Mouse (Mus musculus) layer of hippocampus, adult 2 months (tissue): Measurements from ENCODE around the gene Cyth4. TPM values are rescaled to one million over a fixed set of nuclear protein-coding genes. Genes with fewer than 3 reads are reported as not detected.

Source experiments
- DNase-seq, 2 experiments: peaks; one replicate each; pipeline ENCODE4 v3.0.0; 2022; ENCODE audit warnings: low spot score in 2 of 2
- H3K27ac ChIP-seq: fragments of 200-600 bp; 2 replicates; pipeline ENCODE4 v1.8.1; 2022
- H3K4me3 ChIP-seq: fragments of 200-600 bp; 2 replicates; pipeline ENCODE4 v1.8.1; 2022; ENCODE audit warnings: mild to moderate bottlenecking
- CTCF ChIP-seq: fragments of 200-600 bp; conservative IDR thresholded peaks from 2 replicates; pipeline ENCODE4 v1.8.1; 2022; ENCODE audit warnings: antibody characterized with exemption, mild to moderate bottlenecking, moderate library complexity
- total RNA-seq, 2 experiments: library from RNA; stranded (reverse); gene quantifications; 2 replicates each; pipeline ENCODE4 v1.2.3; 2021

Cyth4 gene
- total RNA-seq, 2 experiments from 2014 or later: 24.7 to 25.2 TPM

- no peak overlapping the region for H3K27ac ChIP-seq
- no peak overlapping the region for H3K4me3 ChIP-seq
- no peak for DNase-seq
- peak; percentile 64 for TF ChIP-seq CTCF
Measured at GRCm38 (mm10) chr15:78590785-78591184, 6.1 kb upstream of the Cyth4 start.

GRCm38 (mm10) chr15:78591680-78592451 is 5.0 kb upstream of the Cyth4 start:
- DNase-seq: no peak
- no peak for TF ChIP-seq CTCF
- Histone ChIP-seq H3K27ac (no peak overlapping the region), H3K4me3 (no peak overlapping the region)

GRCm38 (mm10) chr15:78592452-78592968 is 4.3 kb upstream of the Cyth4 start:
- no peak overlapping the region for H3K27ac ChIP-seq
- DNase-seq: no peak
- no peak overlapping the region for H3K4me3 ChIP-seq
- TF ChIP-seq CTCF: no peak

- Histone ChIP-seq H3K27ac (no peak overlapping the region), H3K4me3 (no peak overlapping the region)
- DNase-seq: no peak
- no peak for TF ChIP-seq CTCF
Measured at GRCm38 (mm10) chr15:78593896-78594425, 2.9 kb upstream of the Cyth4 start.

- Histone ChIP-seq H3K27ac (no peak overlapping the region), H3K4me3 (no peak overlapping the region)
- no peak for TF ChIP-seq CTCF
- no peak for DNase-seq
Measured at GRCm38 (mm10) chr15:78594831-78595230, 2.0 kb upstream of the Cyth4 start.

GRCm38 (mm10) chr15:78595468-78595867 is 1.4 kb upstream of the Cyth4 start:
- DNase-seq: no peak
- no peak overlapping the region for H3K27ac ChIP-seq
- TF ChIP-seq CTCF: peak; percentile 55
- no peak overlapping the region for H3K4me3 ChIP-seq

- DNase-seq: no peak
- no peak overlapping the region for H3K27ac ChIP-seq
- H3K4me3 ChIP-seq: no peak overlapping the region
- no peak for TF ChIP-seq CTCF
Measured at GRCm38 (mm10) chr15:78596504-78596903, 343 bp upstream of the Cyth4 start.

- no peak for TF ChIP-seq CTCF
- DNase-seq: no peak
- peak overlapping the region; percentile 31; the same call in 1 of the 2 replicates for H3K4me3 ChIP-seq
- peak overlapping the region; percentile 49; the same call in 1 of the 2 replicates for H3K27ac ChIP-seq
Measured at GRCm38 (mm10) chr15:78597729-78598128, 882 bp downstream of the Cyth4 start.

- DNase-seq: no peak
- no peak overlapping the region; the same call in 1 of the 2 replicates for H3K27ac ChIP-seq
- no peak for TF ChIP-seq CTCF
Measured at GRCm38 (mm10) chr15:78599124-78599523, 2.3 kb downstream of the Cyth4 start.

GRCm38 (mm10) chr15:78599529-78600193 is 2.8 kb downstream of the Cyth4 start:
- no peak for TF ChIP-seq CTCF
- Histone ChIP-seq H3K4me3 (no peak overlapping the region; the same call in 1 of the 2 replicates), H3K27ac (no peak overlapping the region; the same call in 1 of the 2 replicates)
- DNase-seq: no peak

More at GRCm38 (mm10) chr15:78599124-78599523, 2.3 kb downstream of the Cyth4 start:
- no peak overlapping the region for H3K4me3 ChIP-seq

GRCm38 (mm10) chr15:78601180-78601579 is 4.3 kb downstream of the Cyth4 start:
- Histone ChIP-seq H3K4me3 (no peak overlapping the region), H3K27ac (no peak overlapping the region)
- no peak for TF ChIP-seq CTCF
- DNase-seq: no peak

GRCm38 (mm10) chr15:78604255-78604654 is 7.4 kb downstream of the Cyth4 start:
- TF ChIP-seq CTCF: no peak
- H3K27ac ChIP-seq: no peak overlapping the region
- H3K4me3 ChIP-seq: no peak overlapping the region
- no peak for DNase-seq

GRCm38 (mm10) chr15:78605371-78605791 is 8.5 kb downstream of the Cyth4 start:
- no peak for DNase-seq
- no peak for TF ChIP-seq CTCF
- Histone ChIP-seq H3K4me3 (no peak overlapping the region), H3K27ac (peak overlapping the region; percentile 80; the same call in 1 of the 2 replicates)
